Mouse (Mus musculus) MEL (cell line): ENCODE results near the gene Syce3. TPM values are rescaled to one million over a fixed set of nuclear protein-coding genes. Genes with fewer than 3 reads are reported as not detected.

Experiments used
- DNase-seq: peaks from one replicate; pipeline ENCODE4 v3.0.0; 2011; ENCODE audit warnings: low read depth, low spot score
- H3K27ac ChIP-seq: 2 replicates; pipeline ENCODE4 v1.5.1; 2012; ENCODE audit warnings: low read depth, mild to moderate bottlenecking, control low read depth, low read length, moderate library complexity; ENCODE audit not compliant: control insufficient read depth
- H3K27me3 ChIP-seq, 2 experiments: fragments of 150-350 bp in 1 of 2; sonication (generic) in 1 of 2; 2 replicates each; pipeline ENCODE4 v1.6.1; 2012; ENCODE audit warnings: low read length in 2 of 2, mild to moderate bottlenecking in 2 of 2, improper control_type of control experiment in 1 of 2, moderate library complexity in 1 of 2; ENCODE audit not compliant: insufficient read depth in 2 of 2, control insufficient read depth in 1 of 2
- H3K36me3 ChIP-seq, 2 experiments: 2 replicates each; pipeline ENCODE4 v1.6.1; 2012 to 2014; ENCODE audit warnings: low read length in 2 of 2, improper control_type of control experiment in 1 of 2, inconsistent platforms in 1 of 2, mild to moderate bottlenecking in 1 of 2; ENCODE audit not compliant: insufficient read depth in 2 of 2, control insufficient read depth in 1 of 2
- H3K4me1 ChIP-seq, 2 experiments: fragments of 150-350 bp in 1 of 2; sonication (generic) in 1 of 2; 2 replicates each; pipeline ENCODE4 v1.6.1; 2012; ENCODE audit warnings: low read length in 2 of 2, improper control_type of control experiment in 1 of 2, mild to moderate bottlenecking in 1 of 2; ENCODE audit not compliant: insufficient read depth in 2 of 2, control insufficient read depth in 1 of 2
- H3K4me3 ChIP-seq, 2 experiments: fragments of 150-350 bp in 1 of 2; sonication (generic) in 1 of 2; 2 replicates each; pipeline ENCODE4 v1.5.1; 2012; ENCODE audit warnings: low read depth in 2 of 2, low read length in 2 of 2, mild to moderate bottlenecking in 2 of 2, moderate library complexity in 2 of 2, control low read depth in 1 of 2, improper control_type of control experiment in 1 of 2; ENCODE audit not compliant: control insufficient read depth in 1 of 2, insufficient read depth in 1 of 2
- H3K79me2 ChIP-seq: 2 replicates; pipeline ENCODE4 v1.6.1; 2012; ENCODE audit warnings: mild to moderate bottlenecking, low read length, moderate library complexity; ENCODE audit not compliant: control insufficient read depth, poor library complexity, insufficient read depth
- H3K9ac ChIP-seq: 2 replicates; pipeline ENCODE4 v1.6.1; 2012; ENCODE audit warnings: low read depth, mild to moderate bottlenecking, control low read depth, low read length, moderate library complexity; ENCODE audit not compliant: control insufficient read depth, poor library complexity, severe bottlenecking
- H3K9me3 ChIP-seq: fragments of 150-350 bp; sonication (generic); replicated peaks from 2 replicates; pipeline ENCODE4 v1.6.1; 2012; ENCODE audit warnings: mild to moderate bottlenecking, low read length, improper control_type of control experiment, moderate library complexity; ENCODE audit not compliant: insufficient read depth
- BHLHE40 ChIP-seq: IDR thresholded peaks from 2 replicates; pipeline ENCODE4 v1.6.1; 2012; ENCODE audit warnings: low read depth, mild to moderate bottlenecking, inconsistent platforms, low read length, improper control_type of control experiment, borderline replicate concordance
- CHD1 ChIP-seq: IDR thresholded peaks from 2 replicates; pipeline ENCODE4 v1.6.1; 2012; ENCODE audit warnings: low read depth, mild to moderate bottlenecking, inconsistent platforms, low read length, improper control_type of control experiment
- CTCF ChIP-seq, 3 experiments: IDR thresholded peaks in 2 of 3; conservative IDR thresholded peaks in 1 of 3; 2 replicates each; pipeline ENCODE4 v1.5.1; 2011 to 2012; ENCODE audit warnings: low read length in 3 of 3, low read depth in 2 of 3, mild to moderate bottlenecking in 2 of 3, improper control_type of control experiment in 1 of 3, inconsistent platforms in 1 of 3, mixed read lengths in 1 of 3, moderate library complexity in 1 of 3; ENCODE audit not compliant: control insufficient read depth in 1 of 3, insufficient read depth in 1 of 3, poor library complexity in 1 of 3, severe bottlenecking in 1 of 3
- E2F4 ChIP-seq: IDR thresholded peaks from 2 replicates; pipeline ENCODE4 v1.6.1; 2011; ENCODE audit warnings: low read depth, low read length, improper control_type of control experiment, borderline replicate concordance
- ETS1 ChIP-seq: IDR thresholded peaks from 2 replicates; pipeline ENCODE4 v1.6.1; 2012; ENCODE audit warnings: low read depth, mild to moderate bottlenecking, inconsistent platforms, low read length, improper control_type of control experiment, moderate library complexity
- GABPA ChIP-seq: IDR thresholded peaks from 2 replicates; pipeline ENCODE4 v1.6.1; 2012; ENCODE audit warnings: low read depth, mild to moderate bottlenecking, inconsistent platforms, low read length, improper control_type of control experiment, moderate library complexity
- HCFC1 ChIP-seq: IDR thresholded peaks from 2 replicates; pipeline ENCODE4 v1.6.1; 2012; ENCODE audit warnings: low read depth, mild to moderate bottlenecking, inconsistent platforms, low read length, improper control_type of control experiment, moderate library complexity
- JUND ChIP-seq: IDR thresholded peaks from 2 replicates; pipeline ENCODE4 v1.6.1; 2011; ENCODE audit warnings: low read depth, mild to moderate bottlenecking, improper control_type of control experiment, low read length
- KAT2A ChIP-seq: conservative IDR thresholded peaks from 2 replicates; pipeline ENCODE4 v1.6.1; 2012; ENCODE audit warnings: low read depth, low read length, improper control_type of control experiment, inconsistent platforms
- MAFK ChIP-seq: IDR thresholded peaks from 2 replicates; pipeline ENCODE4 v1.6.1; 2011; ENCODE audit warnings: low read depth, mild to moderate bottlenecking, low read length, improper control_type of control experiment, borderline replicate concordance
- MEF2A ChIP-seq: IDR thresholded peaks from 2 replicates; pipeline ENCODE4 v1.6.1; 2014; ENCODE audit warnings: low read depth, mild to moderate bottlenecking, inconsistent platforms, low read length, improper control_type of control experiment; ENCODE audit not compliant: poor library complexity, insufficient replicate concordance, severe bottlenecking; ENCODE audit errors: extremely low read depth
- MXI1 ChIP-seq: IDR thresholded peaks from 2 replicates; pipeline ENCODE4 v1.6.1; 2011; ENCODE audit warnings: mild to moderate bottlenecking, low read depth, low read length, improper control_type of control experiment
- POLR2A ChIP-seq, 2 experiments: IDR thresholded peaks; 2 replicates each; pipeline ENCODE4 v1.6.1; 2011 to 2012; ENCODE audit warnings: low read length in 2 of 2, mild to moderate bottlenecking in 2 of 2, control low read depth in 1 of 2, improper control_type of control experiment in 1 of 2, low read depth in 1 of 2, moderate library complexity in 1 of 2; ENCODE audit not compliant: control insufficient read depth in 1 of 2, insufficient read depth in 1 of 2, poor library complexity in 1 of 2
- POLR2AphosphoS2 ChIP-seq: IDR thresholded peaks from 2 replicates; pipeline ENCODE4 v1.6.1; 2011; ENCODE audit warnings: low read length, improper control_type of control experiment
- POLR2AphosphoS5 ChIP-seq: IDR thresholded peaks from 2 replicates; pipeline ENCODE4 v1.6.1; 2012; ENCODE audit warnings: low read depth, borderline replicate concordance, mild to moderate bottlenecking, inconsistent platforms, low read length, moderate library complexity, mixed read lengths
- RAD21 ChIP-seq: IDR thresholded peaks from 2 replicates; pipeline ENCODE4 v1.6.1; 2011; ENCODE audit warnings: mild to moderate bottlenecking, low read depth, low read length, improper control_type of control experiment
- RCOR1 ChIP-seq: IDR thresholded peaks from 2 replicates; pipeline ENCODE4 v1.6.1; 2012; ENCODE audit warnings: low read depth, mild to moderate bottlenecking, inconsistent platforms, low read length, improper control_type of control experiment
- SIN3A ChIP-seq: IDR thresholded peaks from 2 replicates; pipeline ENCODE4 v1.6.1; 2012; ENCODE audit warnings: low read length, improper control_type of control experiment, inconsistent platforms
- SMC3 ChIP-seq: IDR thresholded peaks from 2 replicates; pipeline ENCODE4 v1.6.1; 2011; ENCODE audit warnings: low read depth, low read length, improper control_type of control experiment
- TAL1 ChIP-seq: IDR thresholded peaks from 2 replicates; pipeline ENCODE4 v1.6.1; 2012; ENCODE audit warnings: mild to moderate bottlenecking, inconsistent platforms, low read length, moderate library complexity, mixed read lengths
- TBP ChIP-seq: IDR thresholded peaks from 2 replicates; pipeline ENCODE4 v1.8.0; 2011; ENCODE audit warnings: low read depth, low read length, improper control_type of control experiment
- UBTF ChIP-seq: IDR thresholded peaks from 2 replicates; pipeline ENCODE4 v1.6.1; 2012; ENCODE audit warnings: low read depth, mild to moderate bottlenecking, inconsistent platforms, low read length, improper control_type of control experiment, moderate library complexity, borderline replicate concordance; ENCODE audit not compliant: insufficient read depth
- USF1 ChIP-seq: IDR thresholded peaks from 2 replicates; pipeline ENCODE4 v1.6.1; 2014; ENCODE audit warnings: low read depth, mild to moderate bottlenecking, inconsistent platforms, low read length, improper control_type of control experiment, moderate library complexity
- USF2 ChIP-seq, 2 experiments: IDR thresholded peaks; 2 replicates each; pipeline ENCODE4 v1.6.1; 2011 to 2012; ENCODE audit warnings: improper control_type of control experiment in 2 of 2, low read length in 2 of 2, borderline replicate concordance in 1 of 2, inconsistent platforms in 1 of 2, low read depth in 1 of 2, mild to moderate bottlenecking in 1 of 2; ENCODE audit not compliant: insufficient read depth in 1 of 2
- ZKSCAN1 ChIP-seq: IDR thresholded peaks from 2 replicates; pipeline ENCODE4 v1.6.1; 2012; ENCODE audit warnings: low read depth, mild to moderate bottlenecking, inconsistent platforms, low read length, improper control_type of control experiment, moderate library complexity
- ZMIZ1 ChIP-seq: IDR thresholded peaks from 2 replicates; pipeline ENCODE4 v1.6.1; 2012; ENCODE audit warnings: low read depth, mild to moderate bottlenecking, inconsistent platforms, low read length, improper control_type of control experiment, moderate library complexity
- polyA plus RNA-seq, 2 experiments: library from polyadenylated mRNA; stranded (reverse) in 1 of 2; unstranded in 1 of 2; fragments of >175 nt in 1 of 2; fragments of >200 nt in 1 of 2; gene quantifications; 2 replicates each; pipeline versions ENCODE4 v1.2.1 to v1.2.4; 2012; ENCODE audit warnings: low replicate concordance in 2 of 2, low read depth in 1 of 2; ENCODE audit not compliant: insufficient read length in 2 of 2, insufficient read depth in 1 of 2, missing spikeins in 1 of 2
- total RNA-seq: library from RNA; depleted of rRNA; stranded (reverse); fragments of 300-350 nt; gene quantifications from 2 replicates; pipeline ENCODE4 v1.2.3, GENCODE M21; 2012

The Syce3 gene
- total and polyA plus RNA-seq, 3 experiments, result 1.4 to 1.5 TPM; not detected in 1

- no peak overlapping the region; the same call in 1 of the 2 replicates for H3K9ac ChIP-seq
- no peak overlapping the region for H3K27ac ChIP-seq
- no peak overlapping the region; a peak in 1 of 4 replicates for H3K4me3 ChIP-seq
- H3K27me3 ChIP-seq, result no peaks in the 10 kb centered on the region
- no peaks in the 10 kb centered on the region for H3K9me3 ChIP-seq
- peaks cover 3 to 6% of the 10 kb centered on the region in 2 experiments; a peak in 3 of 4 replicates for H3K36me3 ChIP-seq
- TF ChIP-seq MEF2A (no peak), MAFK (no peak), BHLHE40 (no peak), GABPA (no peak), RCOR1 (no peak), KAT2A (no peak), RAD21 (no peak), SMC3 (no peak), HCFC1 (no peak), SIN3A (no peak), USF2 (IDR thresholded peaks at IDR 0.05; ENCODE audit: borderline replicate concordance in 1 of 2, insufficient read depth in 1 of 2, low read depth in 1 of 2, low read length in 2 of 2) (no peak), POLR2A (IDR thresholded peaks at IDR 0.05; ENCODE audit: control insufficient read depth in 1 of 2, insufficient read depth in 1 of 2, low read depth in 1 of 2, low read length in 2 of 2, poor library complexity in 1 of 2) (no peak; a peak in 1 of 4 replicates), ETS1 (no peak), ZMIZ1 (no peak), MXI1 (no peak), TBP (no peak), POLR2AphosphoS5 (no peak)
- H3K4me1 ChIP-seq, result 0 out of 4 replicates have a peak, but pooled peaks cover 0 to 3% of the 10 kb centered on the region in 2 experiments
- DNase-seq, result no peak
- H3K79me2 ChIP-seq, result peaks cover 20% of the 10 kb centered on the region
Observed at GRCm38 (mm10) chr15:89372068-89372467, 38.2 kb downstream of the Syce3 start.

DNA sequence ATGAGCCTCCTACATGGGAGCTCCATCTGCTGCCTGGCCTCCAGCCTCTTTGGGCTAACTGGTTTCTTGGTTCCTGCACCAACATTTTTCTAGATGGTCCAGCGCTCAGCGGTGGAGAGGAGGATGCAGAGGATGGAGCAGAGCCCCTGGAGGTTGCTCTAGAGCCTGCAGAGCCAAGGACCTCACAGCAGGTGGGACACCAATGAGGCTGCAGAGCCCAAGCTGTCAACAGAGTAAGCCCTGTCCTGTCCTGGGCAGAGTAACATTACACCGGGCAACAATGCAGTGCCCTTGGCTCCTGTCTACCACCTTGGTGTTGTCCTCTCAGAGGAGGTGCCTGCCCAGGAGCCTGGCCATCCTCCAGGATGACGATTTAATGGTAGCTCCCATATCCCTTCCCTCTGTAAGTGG lies 45.2 kb downstream of the Syce3 start:
- no peaks in the 10 kb centered on the region for H3K9me3 ChIP-seq
- no peak overlapping the region for H3K9ac ChIP-seq
- TF ChIP-seq UBTF, result no peak
- TF ChIP-seq KAT2A, result no peak
- no peak for TF ChIP-seq RAD21
- no peak for TF ChIP-seq POLR2AphosphoS5
- TF ChIP-seq ZKSCAN1, result no peak
- TF ChIP-seq CHD1, result no peak
- no peak for TF ChIP-seq ETS1
- no peak for TF ChIP-seq BHLHE40
- no peak for TF ChIP-seq MXI1
- TF ChIP-seq SIN3A, result no peak
- TF ChIP-seq RCOR1, result no peak
- no peak for TF ChIP-seq USF1
- TF ChIP-seq HCFC1, result no peak
- no peak for TF ChIP-seq CTCF (IDR thresholded peaks at IDR 0.05 in 2 of 3, conservative IDR thresholded peaks at IDR 0.05 in 1 of 3; ENCODE audit: control insufficient read depth in 1 of 3, insufficient read depth in 1 of 3, low read depth in 2 of 3, low read length in 3 of 3, poor library complexity in 1 of 3, severe bottlenecking in 1 of 3)
- TF ChIP-seq E2F4, result no peak
- no peak for TF ChIP-seq POLR2AphosphoS2
- TF ChIP-seq TAL1, result no peak
- no peak for TF ChIP-seq JUND
- no peak for TF ChIP-seq SMC3
- no peak for TF ChIP-seq POLR2A (IDR thresholded peaks at IDR 0.05; ENCODE audit: control insufficient read depth in 1 of 2, insufficient read depth in 1 of 2, low read depth in 1 of 2, low read length in 2 of 2, poor library complexity in 1 of 2)
- no peaks in the 10 kb centered on the region for H3K4me1 ChIP-seq
- peaks cover 0 to 13% of the 10 kb centered on the region in 2 experiments; a peak in 2 of 4 replicates for H3K36me3 ChIP-seq
- no peak overlapping the region for H3K27ac ChIP-seq
- H3K79me2 ChIP-seq, result peaks cover 4% of the 10 kb centered on the region
- no peaks in the 10 kb centered on the region for H3K27me3 ChIP-seq
- no peak for DNase-seq
- no peak overlapping the region for H3K4me3 ChIP-seq
